Mouse (Mus musculus) cortical plate, adult 2 months (tissue): Measurements from ENCODE around the gene Lair1.

ENCODE experiments used
- CTCF ChIP-seq: fragments of 200-500 bp; IDR thresholded peaks from 2 replicates; pipeline ENCODE4 v1.5.1; 2011; ENCODE audit warnings: mild to moderate bottlenecking, control low read depth, low read length; ENCODE audit not compliant: insufficient read depth; ENCODE audit errors: extremely low read depth
- POLR2A ChIP-seq: fragments of 200-500 bp; IDR thresholded peaks from 2 replicates; pipeline ENCODE4 v1.6.1; 2011; ENCODE audit warnings: mild to moderate bottlenecking, low read length, control low read depth; ENCODE audit not compliant: insufficient read depth; ENCODE audit errors: extremely low read depth

GRCm38 (mm10) chr7:4082804-4083203 lies 19.8 kb upstream of the Lair1 start:
- TF ChIP-seq POLR2A: no peak
- no peak for TF ChIP-seq CTCF
